Mouse (Mus musculus) monocyte, adult 5-6 weeks (primary cell): ENCODE data around the gene Mapk7. TPM values are rescaled to one million over a fixed set of nuclear protein-coding genes. Genes with fewer than 3 reads are reported as not detected.

ENCODE experiments used
- ATAC-seq: fragments of 153-309, 156-312 bp; replicated peaks from 2 replicates; pipeline ENCODE4 v1.8.0; 2017; ENCODE audit warnings: mild to moderate bottlenecking; ENCODE audit not compliant: low TSS enrichment, insufficient number of reproducible peaks, severe bottlenecking, poor library complexity, low FRiP score
- total RNA-seq: library from RNA; stranded (forward); fragments of 200-1000, 200-491, 200-594 nt; gene quantifications from 3 replicates; pipeline ENCODE4 v1.2.3, GENCODE M21; 2017

Gene Mapk7
- total RNA-seq, 1 experiment from 2014 or later: 14.7 TPM

GRCm38 (mm10) chr11:61493525-61494128 is 579 bp downstream of the Mapk7 start:
- peak; percentile 61 for ATAC-seq

- ATAC-seq: no peak
Measured at GRCm38 (mm10) chr11:61492749-61493401, 1.3 kb downstream of the Mapk7 start.

- ATAC-seq: no peak
Measured at GRCm38 (mm10) chr11:61490944-61491520, 3.2 kb downstream of the Mapk7 start.

GRCm38 (mm10) chr11:61489874-61490273 is 4.3 kb downstream of the Mapk7 start:
- no peak for ATAC-seq

- ATAC-seq: no peak
Measured at GRCm38 (mm10) chr11:61489085-61489484, 5.1 kb downstream of the Mapk7 start.

GRCm38 (mm10) chr11:61487936-61488335 is 6.3 kb downstream of the Mapk7 start:
- ATAC-seq: no peak

- ATAC-seq: no peak
Measured at GRCm38 (mm10) chr11:61487401-61487800, 6.8 kb downstream of the Mapk7 start.

- no peak for ATAC-seq
Measured at GRCm38 (mm10) chr11:61486458-61487219, 7.6 kb downstream of the Mapk7 start.

- ATAC-seq: no peak
Measured at GRCm38 (mm10) chr11:61485541-61486457, 8.4 kb downstream of the Mapk7 start.

GRCm38 (mm10) chr11:61484613-61485540 is 9.3 kb downstream of the Mapk7 start, which contains the start of gene Mfap4:
Gene Mfap4 (plus strand): TSS chr11:61485431.
- no peak for ATAC-seq

- ATAC-seq: no peak
Measured at GRCm38 (mm10) chr11:61484256-61484612, 10.0 kb downstream of the Mapk7 start.

GRCm38 (mm10) chr11:61483226-61483845 is 10.9 kb downstream of the Mapk7 start:
- no peak for ATAC-seq

- no peak for ATAC-seq
Measured at GRCm38 (mm10) chr11:61481239-61482090, 12.7 kb downstream of the Mapk7 start.

GRCm38 (mm10) chr11:61478788-61479187 is 15.4 kb downstream of the Mapk7 start:
- ATAC-seq: no peak

- ATAC-seq: no peak
Measured at GRCm38 (mm10) chr11:61477566-61478508, 16.4 kb downstream of the Mapk7 start.
